Mouse (Mus musculus): ENCODE results near the gene Sclt1.

Sclt1 gene

DNA sequence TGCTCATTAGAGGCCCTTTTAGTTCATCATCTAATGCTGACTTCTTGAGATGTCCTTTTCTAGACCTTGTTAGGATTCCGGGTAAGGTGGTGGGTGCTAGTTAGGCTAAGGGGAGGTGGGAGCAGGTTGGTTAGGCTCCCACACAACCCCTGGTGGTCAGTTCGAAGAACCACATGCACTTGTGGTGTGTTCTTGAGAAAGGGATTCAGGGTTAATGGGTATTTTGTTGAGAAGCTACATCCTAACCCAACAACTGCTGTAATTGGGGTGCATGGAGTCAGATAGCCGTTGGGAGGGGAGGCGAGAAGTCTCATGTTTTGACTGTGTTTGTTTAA is 136.0 kb downstream of the Sclt1 start:
- no peak for DNase-seq (ENCODE audit: low read depth, low spot score)

DNA sequence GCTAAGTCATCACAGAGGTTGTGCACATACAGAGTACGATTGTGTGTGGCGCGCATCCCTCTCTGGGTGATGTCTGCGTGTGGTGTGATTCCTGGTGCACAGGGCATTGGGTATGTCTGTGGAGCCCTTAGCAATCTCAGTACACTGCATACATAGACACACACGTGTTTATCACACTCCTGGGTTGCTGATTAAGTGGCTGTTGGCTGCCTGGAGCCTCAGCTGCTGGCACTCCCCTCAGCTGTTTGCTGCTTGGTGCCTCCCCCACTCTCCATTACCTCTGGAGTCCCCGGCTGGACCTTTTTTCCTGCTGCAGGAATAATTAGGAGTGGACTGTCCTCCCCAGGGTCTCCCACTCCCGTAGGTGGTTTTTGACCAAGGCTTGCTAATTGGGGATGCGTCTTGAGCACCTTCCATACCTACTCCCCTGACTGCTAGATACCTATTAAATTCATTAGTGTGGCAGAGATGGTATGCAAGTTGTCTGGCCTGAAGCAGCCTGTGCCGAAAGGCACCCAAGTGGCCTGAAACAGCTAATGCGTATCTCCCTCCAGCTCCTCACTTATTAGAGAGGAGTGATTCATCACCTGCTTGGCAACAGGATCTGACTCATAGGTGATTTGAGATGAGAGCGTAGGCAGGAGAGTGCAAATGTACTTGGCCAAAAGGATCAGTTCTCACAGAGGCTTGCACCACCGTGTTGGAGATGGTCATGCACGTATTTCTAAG is 136.5 kb downstream of the Sclt1 start:
- peak; percentile 86 for DNase-seq (ENCODE audit: low read depth, low spot score)

DNA sequence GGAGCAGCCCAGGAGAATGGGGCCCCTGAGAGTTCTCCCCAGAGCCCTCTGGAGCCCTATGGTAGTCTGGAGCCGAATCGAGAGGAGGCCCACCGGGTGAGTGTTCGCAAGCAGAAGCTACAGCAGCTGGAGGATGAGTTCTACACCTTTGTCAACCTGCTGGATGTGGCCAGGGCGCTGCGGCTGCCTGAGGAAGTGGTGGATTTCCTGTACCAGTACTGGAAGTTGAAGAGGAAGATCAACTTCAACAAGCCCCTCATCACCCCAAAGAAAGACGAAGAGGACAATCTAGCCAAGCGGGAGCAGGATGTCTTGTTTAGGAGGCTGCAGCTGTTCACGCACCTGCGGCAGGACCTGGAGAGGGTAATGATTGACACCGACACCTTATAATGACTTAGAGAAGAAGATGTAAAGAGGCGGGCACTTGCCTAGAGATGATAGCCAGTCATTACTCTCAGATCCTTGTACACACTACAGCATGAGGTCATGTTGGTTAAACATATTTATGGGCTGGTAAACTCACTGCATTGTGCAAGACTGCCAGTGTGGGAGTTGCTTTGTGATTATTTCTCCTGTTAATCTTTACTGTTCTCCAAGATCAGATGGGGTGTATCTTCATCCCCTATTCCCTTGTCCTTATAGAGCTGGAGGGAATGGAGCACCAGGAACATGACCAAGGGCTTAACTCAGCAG is 137.5 kb downstream of the Sclt1 start:
- no peak for DNase-seq (ENCODE audit: low read depth, low spot score)

DNA sequence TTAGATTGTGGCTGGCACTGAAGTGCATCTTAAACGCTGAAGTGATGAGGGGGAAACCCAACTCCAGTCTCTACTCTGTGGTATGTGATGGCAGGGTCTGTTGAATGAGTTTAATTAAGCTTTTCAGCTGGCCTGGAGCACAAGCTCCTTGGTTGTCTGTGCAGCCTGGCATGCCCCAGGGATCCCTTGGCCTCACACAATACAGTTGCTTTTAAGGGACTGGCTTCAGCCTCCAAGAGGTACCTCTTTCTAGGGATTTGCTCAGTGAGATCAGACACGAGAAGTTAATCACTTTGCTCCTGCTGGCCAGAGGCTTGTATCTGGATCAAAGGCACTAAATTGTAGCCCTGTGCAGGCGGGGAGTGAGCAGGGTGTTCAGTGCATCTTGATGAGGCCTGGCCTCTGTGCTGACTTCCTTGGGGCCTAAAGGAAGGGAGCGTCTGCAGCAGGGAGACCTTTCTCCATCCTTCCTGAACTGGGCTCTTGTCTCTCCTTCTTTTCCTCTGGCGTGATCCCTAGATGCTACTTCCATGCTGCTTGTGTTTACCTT is 138.8 kb downstream of the Sclt1 start:
- no peak for DNase-seq (ENCODE audit: low read depth, low spot score)

DNA sequence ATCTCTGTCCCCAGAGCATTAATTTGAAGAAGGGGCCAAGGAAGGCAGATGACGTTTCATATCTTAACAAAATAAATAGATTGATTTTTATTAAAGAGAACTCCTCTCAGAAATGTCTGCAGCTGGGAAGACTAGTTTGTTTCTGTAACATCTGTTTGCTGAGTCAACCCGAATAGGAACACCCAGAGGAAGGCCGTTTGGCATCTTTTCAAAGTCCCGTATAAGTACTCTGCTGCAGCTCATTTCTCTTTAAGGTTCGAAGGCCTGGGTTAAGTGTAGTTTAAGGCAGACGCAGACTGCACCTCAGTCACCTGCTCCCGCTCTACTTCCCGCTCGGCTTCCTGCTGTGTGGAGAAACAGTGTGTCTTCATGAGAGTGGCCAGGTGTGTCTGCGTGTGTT is 139.4 kb downstream of the Sclt1 start:
- no peak for DNase-seq (ENCODE audit: low read depth, low spot score)

DNA sequence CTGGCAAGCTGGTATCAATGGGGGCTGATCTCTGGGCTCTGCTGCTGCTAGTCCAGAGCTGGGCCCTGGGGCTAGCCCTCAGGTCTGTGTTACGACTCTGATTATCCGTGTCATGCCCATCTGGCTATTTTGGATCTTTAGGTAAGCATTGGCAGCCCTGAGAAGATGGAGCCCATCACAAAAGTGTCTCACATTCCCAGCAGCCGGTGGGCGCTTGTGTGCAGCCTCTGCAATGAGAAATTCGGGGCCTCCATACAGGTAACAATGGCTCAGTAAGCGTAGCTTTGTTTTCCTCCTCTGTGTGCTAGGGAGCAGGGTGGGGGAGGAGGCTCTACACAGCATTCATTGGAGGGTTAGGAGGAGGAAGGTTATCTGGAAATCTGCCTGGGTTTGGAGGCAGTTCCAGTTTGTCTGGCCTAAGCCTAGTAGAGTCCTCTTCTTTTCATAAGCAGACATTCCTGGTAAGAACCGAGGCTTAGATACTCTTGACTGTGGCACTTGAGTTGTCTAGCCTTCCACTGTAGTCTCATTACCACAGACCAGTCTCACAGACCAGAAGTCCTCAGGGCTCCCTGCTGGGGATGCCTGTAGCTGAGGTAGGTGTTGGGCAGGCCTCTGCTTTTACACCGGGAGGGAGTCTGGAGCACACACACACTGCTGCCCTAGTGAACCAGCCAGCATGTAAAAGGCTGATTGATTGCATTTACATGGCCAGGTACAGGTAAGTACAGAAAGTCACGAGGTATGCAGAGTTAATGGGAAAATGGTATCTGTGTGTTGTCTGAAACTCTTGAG is 140.9 kb downstream of the Sclt1 start:
- no peak for DNase-seq (ENCODE audit: low read depth, low spot score)

DNA sequence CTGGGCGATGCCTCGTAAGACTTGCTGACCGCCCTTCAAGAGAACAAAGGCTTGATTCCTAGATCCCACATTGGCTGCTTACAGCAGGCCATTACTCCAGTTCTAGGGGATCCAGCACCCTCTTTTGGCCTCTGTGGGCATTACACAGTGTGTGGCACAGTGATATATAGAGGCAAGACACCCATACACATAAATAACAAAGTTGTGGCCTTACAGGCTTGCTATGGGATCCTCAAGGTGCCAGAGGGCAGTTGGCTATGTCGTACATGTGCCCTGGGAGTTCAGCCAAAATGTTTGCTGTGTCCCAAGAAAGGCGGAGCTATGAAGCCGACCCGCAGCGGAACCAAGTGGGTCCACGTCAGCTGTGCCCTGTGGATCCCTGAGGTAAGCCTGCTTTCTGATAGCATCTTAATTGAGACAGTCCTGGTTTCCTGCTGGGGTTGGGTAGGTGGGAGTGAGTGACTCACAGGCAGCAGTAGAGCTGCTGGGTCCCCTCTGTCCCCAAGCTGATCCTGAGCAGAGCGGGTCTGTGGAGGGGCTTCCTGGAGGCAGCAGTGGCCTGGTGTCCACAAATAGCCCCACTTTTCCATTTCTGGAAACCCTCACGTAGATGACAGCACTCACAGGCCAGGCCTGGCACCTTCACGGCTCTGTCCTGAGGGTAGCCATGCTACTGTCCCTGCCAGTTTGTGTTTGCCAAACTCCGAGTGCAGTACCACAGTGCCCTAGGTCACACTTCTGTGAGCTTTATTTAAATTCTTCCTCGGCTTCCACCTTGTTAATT is 142.3 kb downstream of the Sclt1 start:
- peak; percentile 78 for DNase-seq (ENCODE audit: low read depth, low spot score)

DNA sequence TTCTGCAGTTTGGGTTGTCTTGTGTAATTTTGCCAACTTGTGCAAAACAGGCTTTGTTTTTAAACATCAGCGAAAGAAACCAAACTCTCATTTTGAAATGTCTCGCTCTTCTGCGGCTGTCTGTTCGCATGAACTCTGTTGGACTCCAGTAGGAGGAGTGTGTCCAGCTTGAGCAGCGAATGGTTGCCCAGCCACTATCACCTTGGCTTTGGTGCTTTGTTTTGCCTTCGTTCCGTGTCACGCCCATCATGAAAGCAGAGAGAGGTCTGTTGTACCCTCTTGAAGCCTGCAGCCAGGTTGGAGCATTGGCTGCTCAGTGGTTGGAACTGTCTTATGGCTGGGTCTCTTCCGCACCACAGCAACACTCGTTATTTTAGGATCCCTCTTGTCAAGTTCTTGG is 143.1 kb downstream of the Sclt1 start:
- DNase-seq (ENCODE audit: low read depth, low spot score) = no peak

DNA sequence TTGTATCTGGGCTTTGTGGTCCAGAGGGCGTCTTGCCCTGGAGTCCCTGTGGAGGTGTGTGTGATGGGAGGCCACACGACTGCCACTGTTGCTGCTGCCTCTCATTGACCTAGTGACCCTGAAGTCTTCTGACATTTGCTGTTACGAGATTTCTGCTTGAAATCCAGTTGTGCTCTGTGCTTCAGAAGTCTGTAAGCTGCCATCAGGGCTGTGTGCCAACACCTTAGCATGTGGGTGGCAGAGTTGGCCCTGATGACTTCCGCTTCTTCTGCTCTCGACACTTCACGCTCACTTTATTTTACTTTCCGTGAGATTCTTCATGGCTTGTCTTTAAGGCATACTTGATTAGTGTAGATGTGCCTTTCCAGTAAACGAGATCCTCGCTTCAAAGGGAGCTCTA is 143.9 kb downstream of the Sclt1 start:
- peak; percentile 58 for DNase-seq (ENCODE audit: low read depth, low spot score)

DNA sequence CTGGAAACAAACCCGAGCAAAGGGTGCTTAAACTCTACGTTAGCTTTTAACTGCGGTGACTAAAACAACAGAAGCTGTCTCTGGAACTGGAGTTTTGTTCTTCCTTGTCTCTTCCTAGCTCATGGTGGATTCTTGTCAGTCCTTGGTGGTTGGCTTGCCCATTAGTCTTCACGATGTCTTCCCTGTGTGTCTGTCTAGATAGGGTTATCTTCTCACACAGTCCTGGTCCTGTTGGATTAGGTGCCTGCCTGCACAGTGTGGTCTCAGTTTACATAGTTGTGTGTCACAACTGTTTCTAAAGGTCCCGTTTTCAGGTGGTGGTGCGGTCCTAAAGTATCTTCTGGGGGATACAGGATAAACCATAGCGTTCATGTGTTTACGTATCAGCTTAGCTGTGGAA is 145.3 kb downstream of the Sclt1 start:
- no peak for DNase-seq (ENCODE audit: low read depth, low spot score)

DNA sequence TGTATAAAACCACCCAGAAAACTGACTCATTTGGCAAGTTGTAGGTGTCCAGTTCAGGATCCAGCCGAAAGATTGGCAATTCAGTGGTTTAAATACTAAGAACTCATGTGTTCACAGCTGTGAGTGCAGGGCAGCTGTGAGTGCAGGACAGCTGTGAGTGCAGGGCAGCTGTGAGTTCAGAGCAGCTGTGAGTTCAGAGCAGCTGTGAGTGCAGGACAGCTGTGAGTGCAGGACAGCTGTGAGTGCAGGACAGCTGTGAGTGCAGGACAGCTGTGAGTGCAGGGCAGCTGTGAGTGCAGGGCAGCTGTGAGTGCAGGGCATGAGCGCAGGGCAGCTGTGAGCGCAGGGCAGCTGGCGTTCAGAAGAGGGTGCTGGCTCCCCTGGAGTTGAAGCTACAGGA is 147.3 kb downstream of the Sclt1 start:
- DNase-seq (ENCODE audit: low read depth, low spot score) = no peak

DNA sequence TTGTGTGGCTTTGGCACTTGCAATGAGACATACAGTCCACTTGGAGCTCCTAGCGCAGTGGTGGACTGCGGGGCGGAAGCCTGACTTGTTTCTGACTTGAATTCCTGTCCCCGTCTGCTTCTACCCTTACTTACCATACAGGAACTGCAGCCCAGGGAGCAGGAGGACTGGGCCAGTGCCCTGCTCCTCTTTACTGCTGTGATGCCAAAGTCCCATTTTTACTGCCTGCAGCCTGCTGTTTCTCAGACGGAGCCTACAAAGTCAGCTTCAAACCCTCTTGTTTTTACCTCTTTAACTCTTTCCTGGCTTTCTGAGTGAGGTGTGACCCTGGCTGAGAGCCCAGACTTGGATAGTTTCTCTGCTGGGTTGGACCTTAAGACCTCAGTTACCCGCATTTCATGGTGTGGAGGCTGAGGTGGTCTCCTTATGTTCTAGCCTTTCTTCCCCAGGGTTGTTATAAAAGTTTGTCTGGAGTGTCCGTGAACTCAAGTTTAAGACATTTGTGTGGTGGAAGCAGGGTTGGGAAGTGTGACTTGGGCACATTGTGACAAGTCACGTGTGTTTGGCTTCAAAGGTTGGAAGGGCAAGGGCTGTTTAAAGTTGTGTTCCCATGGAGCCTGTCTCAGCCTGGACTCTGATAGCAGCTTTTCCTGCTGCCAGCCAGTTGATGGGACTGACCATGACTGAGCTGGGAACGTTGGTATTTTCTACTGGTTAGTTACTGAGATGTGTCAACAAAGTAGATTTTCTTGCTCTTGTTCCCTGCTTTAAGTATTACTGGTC is 148.0 kb downstream of the Sclt1 start:
- DNase-seq (ENCODE audit: low read depth, low spot score) = no peak

DNA sequence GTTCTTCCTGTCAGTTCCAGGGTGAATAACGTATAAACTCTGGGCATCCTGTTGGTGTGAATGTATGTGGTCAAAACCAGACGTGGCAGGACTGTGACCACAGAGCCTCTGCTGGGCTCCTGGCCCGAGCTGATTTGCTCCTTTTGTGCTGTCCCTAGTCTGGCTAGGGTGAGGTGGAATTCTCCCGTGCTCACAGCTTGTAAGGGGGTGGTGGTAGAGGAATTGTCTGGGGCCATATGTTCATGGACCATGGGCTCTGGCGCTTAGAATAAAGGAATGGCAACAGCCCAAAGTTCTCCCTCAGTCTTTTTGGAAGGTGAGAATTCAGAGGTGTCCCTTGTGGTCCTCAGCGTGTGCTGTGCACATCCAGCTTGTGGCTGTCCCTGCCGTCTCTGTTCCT is 149.5 kb downstream of the Sclt1 start:
- peak; percentile 68 for DNase-seq (ENCODE audit: low read depth, low spot score)

DNA sequence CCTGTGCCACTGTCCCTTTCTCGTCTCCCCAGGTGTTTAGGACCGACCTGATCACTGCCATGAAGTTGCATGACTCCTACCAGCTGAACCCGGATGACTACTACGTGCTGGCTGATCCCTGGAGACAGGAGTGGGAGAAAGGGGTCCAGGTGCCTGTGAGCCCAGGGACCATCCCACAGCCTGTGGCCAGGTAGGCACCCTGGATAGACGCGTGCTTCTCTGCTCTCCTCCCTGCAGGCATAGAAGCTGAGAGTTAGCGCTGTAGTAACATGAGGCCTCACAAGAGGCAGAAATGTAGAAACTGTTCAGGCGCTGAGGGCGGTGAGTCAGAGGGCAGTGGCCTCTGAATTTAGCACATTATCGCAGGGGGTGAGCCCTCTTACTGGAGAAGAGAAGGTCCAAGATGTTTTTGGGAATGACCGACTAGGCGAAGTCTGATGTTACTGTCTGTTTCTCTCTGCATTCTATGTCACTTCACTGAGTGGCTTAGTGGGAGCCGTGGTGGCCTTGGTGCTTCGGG is 150.6 kb downstream of the Sclt1 start:
- DNase-seq (ENCODE audit: low read depth, low spot score) = no peak

DNA sequence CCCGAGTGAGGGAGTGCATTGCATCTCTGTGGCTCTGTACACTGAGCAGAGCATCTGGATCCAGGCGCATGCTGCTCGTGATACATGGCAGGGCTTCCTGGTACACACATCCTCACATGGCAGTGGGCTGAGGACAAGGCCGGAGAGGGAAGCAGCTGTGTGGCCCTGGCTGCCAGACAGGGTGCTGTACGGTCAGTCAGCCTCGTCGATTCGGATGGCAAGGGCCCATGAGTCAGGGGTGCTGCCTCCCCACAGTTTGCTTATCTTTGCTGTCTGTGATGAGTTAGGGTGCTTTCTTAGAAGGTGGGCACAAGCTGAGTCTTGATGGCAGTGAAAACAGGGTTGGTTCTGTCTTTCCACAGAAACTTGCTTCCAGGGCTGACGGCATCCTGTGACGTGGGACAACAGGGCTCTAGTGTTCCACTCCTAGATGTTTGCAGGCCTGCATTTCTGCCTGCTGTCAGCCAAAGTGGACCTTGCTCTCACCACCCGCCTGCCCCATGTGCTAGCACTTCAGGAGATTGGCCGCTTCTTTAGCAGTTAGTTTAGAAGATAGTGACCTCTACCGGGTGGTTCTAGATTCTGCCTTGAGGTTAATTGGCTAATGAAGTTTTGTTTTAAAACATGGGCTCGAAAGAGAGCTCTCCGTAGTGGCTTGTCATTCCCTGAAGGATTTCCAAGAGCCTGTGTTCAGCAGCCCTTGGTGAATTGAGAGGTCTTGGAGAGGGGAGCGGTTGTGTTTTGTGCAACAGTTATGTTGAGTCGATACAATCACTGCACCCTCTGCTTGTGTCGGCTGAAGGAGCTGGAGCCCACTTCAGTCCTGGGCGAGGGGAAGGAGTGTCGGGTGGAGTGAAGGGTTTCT is 151.4 kb downstream of the Sclt1 start:
- DNase-seq (ENCODE audit: low read depth, low spot score) = peak; percentile 69

DNA sequence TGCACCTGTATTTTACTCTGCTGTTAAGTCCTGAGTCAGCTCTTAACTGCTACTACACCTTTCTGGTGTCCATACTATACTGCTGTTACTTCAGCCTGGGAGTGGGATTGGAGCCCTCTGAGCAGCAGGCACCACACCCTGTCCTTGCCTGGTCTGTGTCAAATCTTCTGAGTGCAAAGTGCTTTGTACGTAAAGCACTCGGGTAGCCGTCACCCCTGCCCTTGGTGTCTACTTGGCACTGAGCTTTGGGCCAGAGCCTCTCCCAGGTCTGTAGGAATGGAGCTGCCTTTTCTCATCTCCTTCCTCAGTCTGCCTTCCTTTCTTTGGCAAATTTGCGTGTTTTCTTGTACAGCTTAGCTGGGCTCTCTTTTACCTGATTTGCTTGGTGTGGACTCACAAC is 152.3 kb downstream of the Sclt1 start:
- DNase-seq (ENCODE audit: low read depth, low spot score) = no peak

DNA sequence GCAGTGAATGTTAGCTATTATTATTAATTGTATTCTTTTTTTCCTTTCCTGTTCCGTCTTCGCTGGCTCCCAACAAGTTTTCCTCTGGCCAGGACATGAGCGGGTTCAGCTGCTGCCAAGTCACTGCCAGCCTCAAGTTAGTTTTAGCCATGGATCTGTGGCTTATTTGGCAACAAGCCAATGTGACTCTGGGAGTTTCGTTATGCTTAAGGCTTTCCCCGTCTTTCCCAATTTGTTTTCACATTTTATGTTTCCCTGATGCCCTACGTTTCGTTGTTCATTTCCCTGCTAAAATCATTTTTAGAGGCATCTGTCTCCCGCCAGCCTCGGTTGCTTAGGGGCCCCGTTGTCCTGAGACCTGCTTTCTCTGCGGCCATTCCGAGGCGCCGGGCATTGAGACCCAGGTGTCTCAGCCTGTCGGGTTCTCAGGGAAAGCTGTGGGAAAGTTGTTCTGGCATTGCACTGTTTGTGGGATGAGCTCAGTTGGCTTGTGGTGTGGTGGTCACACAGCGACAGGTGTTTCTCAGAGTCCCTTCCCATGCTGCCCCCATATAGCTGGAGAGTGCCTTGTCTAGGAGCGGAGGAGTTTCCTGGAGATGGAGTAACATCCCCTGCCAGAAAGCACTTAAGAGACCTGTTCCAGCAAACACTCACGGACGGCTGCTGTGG is 152.9 kb downstream of the Sclt1 start:
- DNase-seq (ENCODE audit: low read depth, low spot score) = no peak

DNA sequence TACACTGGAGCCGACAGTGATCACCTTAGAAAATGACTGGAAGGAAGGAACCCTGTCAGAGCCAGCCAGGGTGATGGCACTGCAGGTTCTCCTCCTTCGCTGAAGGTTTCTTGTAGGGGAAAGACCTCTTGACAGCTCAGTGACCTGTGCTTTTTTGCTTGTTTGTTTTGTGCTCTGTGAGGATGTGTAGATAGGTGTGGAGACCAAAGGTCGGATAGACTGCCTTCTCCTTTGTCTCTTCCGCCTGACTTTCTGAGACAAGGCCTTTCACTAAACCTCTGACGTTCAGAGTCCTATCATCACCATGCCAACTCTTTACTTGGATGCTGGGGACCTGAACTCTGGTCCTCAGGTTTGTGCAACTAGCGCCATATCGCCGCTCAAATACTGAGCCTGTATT is 153.8 kb downstream of the Sclt1 start:
- no peak for DNase-seq (ENCODE audit: low read depth, low spot score)

DNA sequence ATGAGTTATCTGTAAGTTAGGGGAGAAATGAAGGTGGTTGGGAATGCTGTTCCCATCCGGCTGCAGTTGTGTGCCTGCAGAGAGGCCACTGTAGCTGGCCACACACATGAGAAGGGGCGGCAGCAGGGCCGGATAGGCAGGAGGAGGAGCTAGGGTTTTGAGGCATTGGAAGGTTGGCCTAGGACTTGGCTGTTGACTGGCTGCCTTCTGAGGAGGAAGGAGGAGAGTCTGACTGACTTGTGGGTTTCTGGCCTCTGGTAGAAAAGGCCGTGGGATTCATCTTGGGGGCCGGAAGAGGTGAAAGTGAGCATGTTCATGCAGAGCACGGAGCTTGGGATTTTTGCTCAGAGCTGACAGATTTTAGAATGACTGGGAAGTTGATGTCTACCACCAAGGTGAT is 154.7 kb downstream of the Sclt1 start:
- no peak for DNase-seq (ENCODE audit: low read depth, low spot score)

Measured in brain, adult 2 months (tissue).